Mouse (Mus musculus) liver, adult 2 months (tissue): ENCODE measurements around the gene Acvr1.

ENCODE experiments used
- CTCF ChIP-seq: fragments of 200-500 bp; IDR thresholded peaks from 2 replicates; pipeline ENCODE4 v1.5.1; 2011; ENCODE audit warnings: low read depth, low read length, control low read depth
- POLR2A ChIP-seq: fragments of 200-500 bp; IDR thresholded peaks from 2 replicates; pipeline ENCODE4 v1.6.1; 2011; ENCODE audit warnings: low read length, control low read depth; ENCODE audit not compliant: insufficient read depth; ENCODE audit errors: extremely low read depth

GRCm38 (mm10) chr2:58484284-58484965, 82.5 kb downstream of the Acvr1 start:
- TF ChIP-seq CTCF (no peak), POLR2A (no peak)
